Mouse (Mus musculus): Measurements from ENCODE around the gene Spats2l.

GRCm38 (mm10) chr1:57872006-57872405 is 98.0 kb downstream of the Spats2l start:
- no peak for TF ChIP-seq CTCF (IDR thresholded peaks at IDR 0.05; ENCODE audit: low read depth)
- TF ChIP-seq EP300 (IDR thresholded peaks at IDR 0.05; ENCODE audit: low read depth), result no peak

Measured in liver, embryonic 14.5 days (tissue).